Mouse (Mus musculus) adrenal gland, postnatal 36 days (tissue): ENCODE measurements around the gene Dlgap3. TPM values are rescaled to one million over a fixed set of nuclear protein-coding genes. Genes with fewer than 3 reads are reported as not detected.
A peak's percentile ranks its signal among the peaks of the same experiment; 100 is the strongest.

Experiments used
- DNase-seq, 2 experiments: peaks; one replicate each; pipeline ENCODE4 v3.0.0; 2021; ENCODE audit warnings: mixed read lengths in 1 of 2
- total RNA-seq, 2 experiments: library from RNA; stranded (reverse); gene quantifications; 2 replicates each; pipeline ENCODE4 v1.2.3; 2021

The Dlgap3 gene
- total RNA-seq, 2 experiments from 2014 or later: 3.1 to 5.6 TPM

- DNase-seq: no peak
These were observed 46.8 kb downstream of the Dlgap3 start for GRCm38 (mm10) chr4:127215799-127216198.

GRCm38 (mm10) chr4:127216251-127216651, 47.2 kb downstream of the Dlgap3 start:
- no peak for DNase-seq

GRCm38 (mm10) chr4:127217048-127217447, 48.0 kb downstream of the Dlgap3 start:
- peak; percentile 34 to 44 for DNase-seq

GRCm38 (mm10) chr4:127223291-127223690, 54.3 kb downstream of the Dlgap3 start:
- DNase-seq: no peak

- no peak for DNase-seq
These were observed 54.8 kb downstream of the Dlgap3 start for GRCm38 (mm10) chr4:127223755-127224154.

GRCm38 (mm10) chr4:127224444-127225100, 55.6 kb downstream of the Dlgap3 start:
- DNase-seq: no peak

GRCm38 (mm10) chr4:127226067-127226466, 57.1 kb downstream of the Dlgap3 start:
- no peak for DNase-seq

GRCm38 (mm10) chr4:127227051-127227673, 58.2 kb downstream of the Dlgap3 start:
- no peak for DNase-seq

GRCm38 (mm10) chr4:127232028-127232427, 63.0 kb downstream of the Dlgap3 start:
- no peak for DNase-seq

GRCm38 (mm10) chr4:127232551-127232950, 63.5 kb downstream of the Dlgap3 start:
- no peak for DNase-seq

- no peak for DNase-seq
These were observed 64.6 kb downstream of the Dlgap3 start for GRCm38 (mm10) chr4:127233416-127234125.

- DNase-seq: peak; percentile 88 to 93
These were observed 66.9 kb downstream of the Dlgap3 start for GRCm38 (mm10) chr4:127235742-127236487.

- DNase-seq: no peak
These were observed 67.6 kb downstream of the Dlgap3 start for GRCm38 (mm10) chr4:127236631-127237030.

GRCm38 (mm10) chr4:127237271-127237670, 68.3 kb downstream of the Dlgap3 start:
- no peak for DNase-seq

- no peak for DNase-seq
These were observed 73.7 kb downstream of the Dlgap3 start for GRCm38 (mm10) chr4:127242696-127243095.

- DNase-seq: peak; percentile 99 to 100
These were observed 74.5 kb downstream of the Dlgap3 start, which contains the start of gene Smim12 for GRCm38 (mm10) chr4:127243552-127243951. Gene Smim12, plus strand, starts transcription at chr4:127243784.

GRCm38 (mm10) chr4:127243953-127244352, 74.9 kb downstream of the Dlgap3 start:
- peak in 1 of 2 experiments; percentile 50 for DNase-seq

GRCm38 (mm10) chr4:127249701-127250349, 80.8 kb downstream of the Dlgap3 start:
- peak; percentile 94 to 96 for DNase-seq

- peak; percentile 89 to 92 for DNase-seq
These were observed 83.1 kb downstream of the Dlgap3 start for GRCm38 (mm10) chr4:127251963-127252585.

- no peak for DNase-seq
These were observed 87.7 kb downstream of the Dlgap3 start for GRCm38 (mm10) chr4:127256739-127257138.

- DNase-seq: peak in 1 of 2 experiments; percentile 27
These were observed 89.3 kb downstream of the Dlgap3 start for GRCm38 (mm10) chr4:127258186-127258897.
